Mouse (Mus musculus) granulocyte monocyte progenitor cell, adult 5-6 weeks (primary cell): Measurements from ENCODE around the gene Slc45a2. TPM values are rescaled to one million over a fixed set of nuclear protein-coding genes. Genes with fewer than 3 reads are reported as not detected.

Experiments
- ATAC-seq: replicated peaks from 2 replicates; pipeline ENCODE4 v1.8.0; 2016; ENCODE audit warnings: mild to moderate bottlenecking, moderate TSS enrichment, inconsistent platforms; ENCODE audit not compliant: poor library complexity, severe bottlenecking
- total RNA-seq, 2 experiments: library from RNA; stranded (forward) in 1 of 2; stranded (reverse) in 1 of 2; fragments of 200-712, 200-1000 nt in 1 of 2; fragments of >200 nt in 1 of 2; fragmentation: Nextera tagmentation in 1 of 2; gene quantifications; 2 replicates each; pipeline ENCODE4 v1.2.3; 2014 to 2017

The Slc45a2 gene
- total RNA-seq, 2 experiments from 2014 or later = not detected

DNA sequence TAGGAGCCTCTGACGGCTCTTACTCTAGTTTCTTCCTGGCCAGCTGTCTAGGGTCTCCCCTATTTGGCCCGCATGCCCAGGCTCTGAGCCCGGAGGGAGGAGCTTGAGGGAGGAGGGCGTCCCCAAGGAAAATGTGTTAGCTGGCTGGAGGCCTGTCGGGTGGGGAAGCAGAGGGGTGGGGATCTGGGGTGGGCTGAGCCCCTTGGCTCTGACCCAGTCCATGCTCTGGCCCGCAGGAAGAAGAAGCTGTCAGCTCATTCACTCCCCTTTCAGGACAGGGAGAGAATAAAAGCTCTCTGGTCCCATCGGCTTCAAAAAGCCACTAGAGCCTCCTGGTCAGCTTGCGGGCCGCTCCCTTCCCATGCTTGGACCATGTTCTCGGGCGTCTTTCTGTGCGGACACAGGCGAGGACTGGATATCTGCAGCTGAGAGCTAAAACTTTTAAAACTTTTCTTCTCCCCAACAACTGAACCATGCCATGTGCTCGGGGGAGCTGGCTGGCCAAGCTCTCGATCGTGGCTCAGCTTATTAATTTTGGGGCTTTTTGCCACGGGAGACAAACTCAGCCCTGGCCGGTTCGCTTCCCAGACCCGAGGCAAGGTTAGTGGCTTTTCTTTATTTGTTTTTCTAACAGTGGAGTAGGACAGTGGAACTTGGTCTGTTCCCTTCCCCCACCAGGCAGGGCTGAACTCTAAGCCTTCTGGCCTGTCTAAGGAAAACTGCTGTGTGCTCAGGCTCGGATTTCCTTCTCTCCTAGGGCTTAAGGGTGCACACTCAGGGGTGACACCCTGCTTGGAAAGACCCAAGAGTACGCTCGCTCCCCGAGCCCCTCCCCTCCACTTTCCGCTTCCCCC lies 64.3 kb downstream of the Slc45a2 start, which contains the start of gene Adamts12:
Gene Adamts12 (plus strand): TSS at position 233 of the 854 bp plus-strand sequence.
- ATAC-seq = peak; percentile 46; the same call in 1 of the 2 replicates

DNA sequence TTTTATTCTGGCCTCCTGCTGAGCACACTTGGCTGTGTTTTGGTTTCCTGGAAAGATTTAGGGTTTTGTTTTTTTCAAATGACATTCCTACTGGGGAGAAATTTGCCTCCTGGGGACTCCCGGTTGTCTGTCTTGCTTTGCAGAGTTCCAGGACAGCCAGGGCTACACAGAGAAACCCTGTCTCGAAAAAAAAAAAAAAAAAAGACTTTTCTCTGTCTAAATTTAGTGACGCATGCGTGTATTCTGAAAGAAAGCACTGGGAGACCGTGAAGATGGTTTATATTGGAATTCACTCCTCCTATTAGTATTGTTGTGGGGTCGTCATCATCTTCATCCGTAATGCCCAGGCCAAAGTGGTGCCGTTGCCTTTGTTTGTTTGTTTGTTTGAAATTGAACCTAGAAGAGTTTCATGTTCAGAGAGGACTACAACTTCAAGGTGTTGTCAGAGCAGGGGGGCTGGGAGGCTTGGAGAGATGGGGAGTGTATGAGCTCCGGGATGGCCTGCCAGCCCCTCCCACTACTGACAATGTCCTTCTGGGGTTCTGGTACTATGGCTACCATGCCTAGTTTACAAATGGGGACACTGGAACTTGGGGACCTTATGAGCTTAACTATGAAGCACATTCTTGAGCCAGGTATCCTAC lies 65.1 kb downstream of the Slc45a2 start:
- ATAC-seq = no peak

DNA sequence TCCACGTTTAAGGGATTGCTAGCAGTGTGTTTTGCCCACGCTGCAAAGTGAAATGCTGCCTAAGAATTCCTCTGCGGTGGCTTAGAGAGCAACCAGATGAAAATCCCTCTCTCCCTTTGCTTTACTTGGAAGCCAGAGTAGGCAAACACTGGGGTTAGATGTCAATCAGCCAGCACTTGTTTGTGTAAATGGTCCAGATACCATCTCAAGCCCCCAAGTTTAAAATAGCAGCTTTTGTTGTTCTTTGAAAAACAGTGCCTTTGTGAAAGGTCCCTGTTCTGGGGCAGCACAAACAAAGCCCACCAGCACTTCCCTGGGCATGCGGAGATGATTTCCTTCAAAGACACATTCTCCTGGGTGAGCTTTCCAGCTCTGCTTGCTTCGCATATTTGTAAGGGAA lies 65.8 kb downstream of the Slc45a2 start:
- ATAC-seq = no peak

DNA sequence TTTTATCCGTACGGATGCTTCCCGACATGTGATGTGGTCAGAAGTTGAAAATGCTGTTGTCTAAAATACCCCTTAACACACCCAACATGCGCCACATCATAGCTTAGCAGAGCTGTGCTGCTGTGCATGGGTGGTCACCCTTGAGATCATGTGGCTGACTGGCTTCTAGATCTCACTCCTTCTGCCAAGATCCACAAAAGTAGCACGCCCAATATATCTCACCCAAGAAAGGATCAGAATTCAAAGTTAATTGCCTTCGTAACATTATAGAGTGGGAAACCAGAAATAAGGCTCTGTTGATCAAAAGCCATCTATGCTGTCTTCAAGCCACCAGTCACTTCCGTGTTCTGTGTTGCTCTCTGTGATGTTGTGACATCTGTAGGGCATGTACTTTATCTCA lies 67.4 kb downstream of the Slc45a2 start:
- ATAC-seq = no peak

DNA sequence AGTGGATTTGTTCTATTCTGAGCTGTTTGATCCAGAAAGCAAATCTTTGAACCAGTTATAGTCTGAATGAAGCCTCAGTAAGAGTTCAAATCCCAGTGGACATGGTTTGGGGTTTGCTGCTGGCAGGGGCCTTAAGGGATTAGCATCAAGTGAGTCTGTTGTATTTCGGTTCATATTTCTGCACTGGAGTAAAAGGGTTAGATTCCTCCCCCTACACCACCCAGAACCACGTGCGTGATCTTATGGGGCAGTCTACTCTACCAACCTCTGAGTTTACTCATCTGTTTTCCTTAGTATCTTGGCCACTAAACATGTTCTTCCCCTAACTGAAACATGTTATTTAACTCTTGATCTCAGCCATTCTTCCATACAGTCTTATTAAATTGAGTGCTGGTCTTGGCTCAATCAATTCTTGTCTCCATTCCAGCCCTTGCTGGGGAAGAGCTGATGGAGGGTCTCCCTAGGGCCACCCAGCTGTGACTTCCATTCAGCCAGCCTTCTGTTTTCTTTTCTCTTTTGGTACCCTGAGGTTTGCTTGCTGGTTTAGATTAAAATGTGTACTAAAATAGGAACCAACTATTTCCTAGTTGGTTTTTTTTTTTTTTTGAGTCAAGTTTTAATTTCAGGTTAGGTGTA lies 75.3 kb downstream of the Slc45a2 start:
- no peak for ATAC-seq

Other genes starting within 250 kb of the Slc45a2 start
- not detected in 2 replicates for gene C1qtnf3, start 48.4 kb upstream of the Slc45a2 start, total RNA-seq (2014; fragmentation: Nextera tagmentation)
- not detected in 2 replicates for gene C1qtnf3, start 48.4 kb upstream of the Slc45a2 start, total RNA-seq (2017)
- gene Amacr, start 19.0 kb upstream of the Slc45a2 start, total RNA-seq (2014; fragmentation: Nextera tagmentation) = 3.2 and 3.5 TPM in 2 replicates
- gene Amacr, start 19.0 kb upstream of the Slc45a2 start, total RNA-seq (2017) = 6.5 and 6.9 TPM in 2 replicates
- not detected in 2 replicates for gene Rxfp3, start 37.3 kb downstream of the Slc45a2 start, total RNA-seq (2014; fragmentation: Nextera tagmentation)
- gene Rxfp3, start 37.3 kb downstream of the Slc45a2 start, total RNA-seq (2017) = not detected in 2 replicates
- gene Adamts12, start 64.1 kb downstream of the Slc45a2 start, total RNA-seq (2014; fragmentation: Nextera tagmentation) = not detected in 2 replicates
- gene Adamts12, start 64.1 kb downstream of the Slc45a2 start, total RNA-seq (2017) = not detected in 2 replicates